Mouse (Mus musculus) testis, adult 2 months (tissue): Measurements from ENCODE around the gene P4htm. TPM values are rescaled to one million over a fixed set of nuclear protein-coding genes. Genes with fewer than 3 reads are reported as not detected.
A peak's percentile ranks its signal among the peaks of the same experiment; 100 is the strongest.

Experiments
- H3K27ac ChIP-seq: fragments of 200-500 bp; 2 replicates; pipeline ENCODE4 v1.5.1; 2012; ENCODE audit warnings: low read depth, low read length; ENCODE audit not compliant: control insufficient read depth, insufficient read depth
- H3K27me3 ChIP-seq: fragments of 200-500 bp; 2 replicates; pipeline ENCODE4 v1.6.1; 2012; ENCODE audit warnings: mild to moderate bottlenecking, low read length, moderate library complexity; ENCODE audit not compliant: control insufficient read depth, insufficient read depth
- H3K36me3 ChIP-seq: fragments of 200-500 bp; 2 replicates; pipeline ENCODE4 v1.6.1; 2012; ENCODE audit warnings: mild to moderate bottlenecking, low read length; ENCODE audit not compliant: control insufficient read depth, insufficient read depth
- H3K4me1 ChIP-seq: fragments of 200-500 bp; 2 replicates; pipeline ENCODE4 v1.6.1; 2012; ENCODE audit warnings: low read length; ENCODE audit not compliant: control insufficient read depth, insufficient read depth
- H3K4me3 ChIP-seq: fragments of 200-500 bp; 2 replicates; pipeline ENCODE4 v1.5.1; 2012; ENCODE audit warnings: low read depth, mild to moderate bottlenecking, low read length, moderate library complexity, mixed read lengths; ENCODE audit not compliant: control insufficient read depth
- CTCF ChIP-seq: fragments of 200-500 bp; IDR thresholded peaks from 2 replicates; pipeline ENCODE4 v1.5.1; 2012; ENCODE audit warnings: low read depth, mild to moderate bottlenecking, inconsistent platforms, low read length, moderate library complexity; ENCODE audit not compliant: control insufficient read depth, insufficient read depth, insufficient replicate concordance
- POLR2A ChIP-seq: fragments of 200-500 bp; IDR thresholded peaks from 2 replicates; pipeline ENCODE4 v1.6.1; 2012; ENCODE audit warnings: low read depth, mild to moderate bottlenecking, inconsistent platforms, low read length, moderate library complexity; ENCODE audit not compliant: control insufficient read depth
- polyA plus RNA-seq: library from polyadenylated mRNA; depleted of rRNA; stranded (reverse); fragments of >200 nt; gene quantifications from 2 replicates; pipeline ENCODE4 v1.2.3, GENCODE M21; 2012

Gene P4htm
- polyA plus RNA-seq, 1 experiment, result 5.5 TPM

DNA sequence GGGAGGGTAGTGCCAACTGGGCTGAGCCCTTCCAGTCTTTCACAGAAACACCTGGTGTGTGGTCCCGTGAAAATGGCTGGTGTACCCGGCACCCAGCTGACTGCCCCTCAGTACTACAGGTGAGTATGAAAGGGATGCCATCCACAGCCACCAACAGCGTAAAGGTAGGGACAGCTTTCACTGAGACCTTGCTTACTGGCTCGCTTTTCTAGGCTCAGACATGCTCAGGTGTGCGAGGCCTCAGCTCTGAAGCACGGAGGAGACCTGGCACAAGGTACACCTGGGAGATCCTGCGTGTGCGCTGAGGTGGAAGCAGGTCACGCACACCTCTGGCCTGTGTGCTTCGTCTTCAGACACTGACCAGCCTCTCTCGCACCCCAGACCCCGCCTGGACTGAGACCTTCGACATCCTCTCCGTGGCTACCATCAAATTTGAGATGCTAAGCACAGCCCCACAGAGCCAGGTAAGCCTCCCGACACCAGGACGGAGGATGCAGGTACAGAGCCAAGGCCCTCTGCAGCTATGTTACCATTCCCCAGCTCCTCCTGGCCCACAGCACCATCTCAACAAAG lies 26.0 kb downstream of the P4htm start:
- Histone ChIP-seq H3K36me3 (no peaks in the 10 kb centered on the region; the same call in none of the 2 replicates), H3K27me3 (no peaks in the 10 kb centered on the region), H3K4me3 (peak overlapping the region; percentile 98), H3K4me1 (peaks cover 17% of the 10 kb centered on the region), H3K27ac (no peak overlapping the region)
- peak; percentile 1; the same call in 1 of the 2 replicates for TF ChIP-seq CTCF
- no peak for TF ChIP-seq POLR2A

DNA sequence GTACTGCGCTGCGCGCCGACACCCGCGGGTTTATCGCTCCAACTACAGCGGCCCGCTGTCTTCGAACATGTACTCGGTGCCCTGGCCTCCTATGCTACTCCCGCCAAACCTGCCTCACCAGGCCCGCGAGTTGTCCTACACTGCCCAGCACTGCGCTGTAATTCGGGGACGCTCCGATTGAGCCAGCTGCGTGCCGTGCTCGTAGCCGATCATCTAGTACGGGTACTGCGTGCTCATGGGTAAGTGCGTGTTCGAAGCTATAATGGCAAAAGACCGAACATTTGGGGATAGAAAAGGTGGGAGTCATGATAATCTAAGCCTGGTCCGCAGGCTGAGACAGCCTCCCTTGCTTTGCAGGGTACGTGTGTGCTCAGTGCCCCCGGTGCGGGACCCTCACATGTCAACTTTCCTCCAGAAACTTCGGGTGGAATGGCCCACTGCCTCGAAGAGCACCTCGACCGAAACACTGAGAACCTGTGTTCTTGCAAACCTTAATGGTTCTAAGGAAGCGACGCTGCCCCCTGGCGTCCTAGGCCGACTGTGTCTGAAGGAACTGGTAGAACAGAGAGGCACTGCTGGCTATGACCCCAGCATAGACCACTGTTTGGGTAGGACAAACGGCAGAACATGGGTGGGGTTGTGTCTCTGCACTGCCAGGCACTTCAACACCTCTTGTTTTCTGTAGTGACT lies 27.1 kb downstream of the P4htm start:
- peak; percentile 38; the same call in 1 of the 2 replicates for TF ChIP-seq POLR2A
- TF ChIP-seq CTCF, result peak; percentile 51; the same call in 1 of the 2 replicates
- Histone ChIP-seq H3K36me3 (no peaks in the 10 kb centered on the region; the same call in none of the 2 replicates), H3K4me1 (peaks cover 20% of the 10 kb centered on the region)

GRCm38 (mm10) chr9:108569381-108570206 lies 27.9 kb downstream of the P4htm start, which contains the start of gene Dalrd3:
Dalrd3 (plus strand) TSS chr9:108569886.
- TF ChIP-seq CTCF (no peak; the same call in 1 of the 2 replicates), POLR2A (peak; percentile 59; the same call in 1 of the 2 replicates)
- Histone ChIP-seq H3K4me3 (peak within 1 kb of the TSS; percentile 98), H3K27ac (peak within 1 kb of the TSS; percentile 95), H3K27me3 (no peaks in the 10 kb centered on the region), H3K4me1 (peaks cover 20% of the 10 kb centered on the region), H3K36me3 (no peaks in the 10 kb centered on the region; the same call in none of the 2 replicates)

More for the DNA sequence above, 27.1 kb downstream of the P4htm start:
- Histone ChIP-seq H3K4me3 (peak overlapping the region; percentile 98), H3K27me3 (no peaks in the 10 kb centered on the region), H3K27ac (peak overlapping the region; percentile 72)

- peaks cover 2% of the 10 kb centered on the region for H3K36me3 ChIP-seq
- TF ChIP-seq POLR2A (peak; percentile 30; the same call in 1 of the 2 replicates), CTCF (no peak)
Observed at GRCm38 (mm10) chr9:108568511-108568921, 29.0 kb downstream of the P4htm start.

GRCm38 (mm10) chr9:108567931-108568419 lies 29.5 kb downstream of the P4htm start:
- Histone ChIP-seq H3K4me1 (peaks cover 20% of the 10 kb centered on the region), H3K27ac (peak overlapping the region; percentile 95), H3K4me3 (peak overlapping the region; percentile 98), H3K36me3 (peaks cover 2% of the 10 kb centered on the region), H3K27me3 (no peaks in the 10 kb centered on the region)
- TF ChIP-seq CTCF, result no peak
- TF ChIP-seq POLR2A, result peak; percentile 17; the same call in 1 of the 2 replicates

More at GRCm38 (mm10) chr9:108568511-108568921, 29.0 kb downstream of the P4htm start:
- Histone ChIP-seq H3K27ac (peak overlapping the region; percentile 95), H3K4me3 (peak overlapping the region; percentile 98), H3K27me3 (no peaks in the 10 kb centered on the region), H3K4me1 (peaks cover 20% of the 10 kb centered on the region)

GRCm38 (mm10) chr9:108566815-108567776 lies 30.4 kb downstream of the P4htm start, which contains the start of gene Ndufaf3:
Ndufaf3 (minus strand) TSS chr9:108567434.
- H3K36me3 ChIP-seq, result peaks cover 2% of the 10 kb centered on the region
- H3K27me3 ChIP-seq, result no peaks in the 10 kb centered on the region
- peaks cover 20% of the 10 kb centered on the region for H3K4me1 ChIP-seq
- peak within 1 kb of the TSS; percentile 98 for H3K4me3 ChIP-seq
- TF ChIP-seq POLR2A (peak; percentile 97), CTCF (peak; percentile 90)
- H3K27ac ChIP-seq, result peak within 1 kb of the TSS; percentile 95
